Mouse (Mus musculus): ENCODE data around the gene Vmn2r97.
"Not testable (repeated sequence)": the region's sequence is repeated elsewhere in the genome, so short reads cannot be mapped to it uniquely, and the experiment has no call there.

Vmn2r97 gene

GRCm38 (mm10) chr17:18914000-18914399, at the start of gene Vmn2r97:
Gene Vmn2r97, plus strand, starts transcription at chr17:18914300.
- DNase-seq = not testable (repeated sequence)

- not testable (repeated sequence) for DNase-seq
Observed at GRCm38 (mm10) chr17:18882436-18882835, 31.7 kb upstream of the Vmn2r97 start.

DNA sequence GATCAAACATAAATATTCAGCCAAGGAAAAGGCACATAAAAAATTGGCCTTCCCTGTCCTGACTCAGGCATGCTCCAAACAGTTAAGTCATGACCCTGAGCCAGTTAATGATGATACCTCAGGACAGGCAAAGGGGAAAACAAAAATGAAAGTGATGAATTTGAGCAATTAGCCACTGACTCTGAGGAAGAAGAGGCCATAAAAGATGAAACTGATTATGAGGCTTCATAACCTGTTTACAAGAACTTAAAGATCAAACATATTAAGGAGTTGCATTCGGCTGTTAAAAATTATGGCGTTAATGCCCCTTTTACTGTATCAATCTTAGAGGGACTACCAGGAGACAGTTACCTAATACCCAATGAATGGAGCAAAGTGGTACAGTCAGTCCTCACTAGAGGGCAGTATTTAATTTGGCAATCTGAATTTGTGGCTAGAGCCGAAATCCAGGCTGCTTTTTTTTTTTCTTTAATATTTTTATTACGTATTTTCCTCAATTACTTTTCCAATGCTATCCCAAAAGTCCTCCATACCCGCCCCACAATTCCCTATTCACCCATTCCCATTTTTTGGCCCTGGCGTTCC, 24.3 kb upstream of the Vmn2r97 start:
- no peak for DNase-seq

GRCm38 (mm10) chr17:18957800-18958199, 43.7 kb downstream of the Vmn2r97 start:
- DNase-seq = not testable (repeated sequence)

GRCm38 (mm10) chr17:18968371-18969275, 54.5 kb downstream of the Vmn2r97 start:
- no peak for DNase-seq

Measured in right cerebral cortex, postnatal 14 days (tissue).